Mouse (Mus musculus) mouse embryonic stem cell (cell line): ENCODE results near the gene Tmem269.

Experiments
- in situ Hi-C, 2 experiments: fragments of 300-500 bp; cut with MboI; formaldehyde crosslinking; loops; 1 replicate in 1 of 2; 3 replicates in 1 of 2; pipeline ENCODE4 v1.14.3; 2019 to 2020; ENCODE audit warnings: low sequenced_read_pairs in 2 of 2, low pct_unique_long_range_greater_than_20kb in 1 of 2, mixed read lengths in 1 of 2; ENCODE audit not compliant: unreplicated experiment in 1 of 2

The Tmem269 gene

DNA sequence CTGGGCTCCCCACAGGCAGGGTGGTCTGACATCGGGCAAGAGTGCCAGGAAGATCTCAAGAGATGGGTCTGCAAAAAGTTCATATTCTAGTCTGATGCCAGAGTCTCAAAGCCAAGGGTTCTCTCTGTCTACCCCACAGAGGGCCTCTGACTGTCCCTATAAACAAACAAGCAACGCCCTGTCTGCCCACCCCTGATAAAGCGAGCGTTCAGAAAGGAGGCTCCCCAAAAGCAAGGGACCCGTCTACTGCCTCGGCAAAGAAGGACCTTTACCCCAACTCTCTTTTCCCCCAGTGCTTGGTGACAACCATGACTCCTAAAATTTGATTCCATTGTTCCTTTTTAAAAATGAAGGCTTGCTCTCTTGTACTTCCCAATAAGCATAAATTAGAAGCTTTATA, 28.2 kb downstream of the Tmem269 start, which contains the start of gene Ermap:
Gene Ermap (minus strand): TSS at position 148 of the 400 bp plus-strand sequence.
- in situ Hi-C loops = no loop called here

DNA sequence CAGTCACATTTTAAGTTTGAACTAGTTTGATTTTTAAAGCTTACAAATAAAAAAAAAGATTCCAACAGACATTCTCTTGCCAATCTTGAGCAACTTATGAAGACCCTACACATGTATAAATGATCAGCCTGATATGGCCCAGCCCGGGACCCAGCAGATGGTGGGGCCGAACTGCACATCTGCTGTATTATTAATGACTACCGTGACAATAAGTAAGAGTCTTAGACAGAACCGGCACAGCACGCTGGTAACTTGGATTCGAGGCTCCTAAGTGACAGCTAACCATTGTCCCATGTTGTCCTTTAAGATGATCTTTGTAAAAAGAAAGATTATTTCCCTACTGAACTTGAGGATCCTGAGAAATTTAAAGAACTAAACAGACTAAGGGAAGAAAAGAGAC, 28.6 kb downstream of the Tmem269 start:
- in situ Hi-C loops = no loop called here

DNA sequence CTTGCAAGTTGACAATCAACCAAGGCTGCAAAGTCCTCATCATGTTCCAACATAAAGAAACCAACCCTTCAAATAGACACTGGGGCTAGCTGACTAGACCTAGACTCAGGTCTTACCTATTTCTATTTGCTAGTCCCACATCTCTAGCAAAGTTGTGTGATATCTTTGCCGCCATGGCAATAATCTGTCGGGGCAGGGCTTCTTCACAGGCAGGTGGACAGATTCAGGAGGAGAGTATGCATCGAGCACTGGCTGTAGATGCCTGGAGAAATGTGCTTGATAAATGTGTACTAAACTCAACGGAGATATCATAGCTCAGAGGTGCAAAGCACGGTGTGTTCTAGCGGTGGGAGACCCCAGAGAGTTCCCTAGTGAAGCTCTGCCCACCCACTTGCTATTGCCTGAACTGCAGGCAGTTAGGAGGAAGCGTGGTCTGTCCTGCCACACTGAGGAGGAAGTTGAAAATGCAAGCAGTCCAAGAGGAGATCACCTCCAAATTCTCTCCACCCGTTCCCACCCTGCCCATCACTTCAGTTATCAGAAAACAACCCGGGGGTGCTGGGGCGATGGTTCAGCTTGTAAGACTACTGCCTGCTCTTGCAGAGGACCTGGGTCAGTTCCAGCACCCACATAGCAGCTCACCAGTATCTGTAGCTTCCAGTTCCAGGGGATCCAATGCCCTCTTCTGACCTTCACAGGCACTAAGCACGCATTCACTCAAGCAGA, 29.8 kb downstream of the Tmem269 start:
- in situ Hi-C loops = no loop called here

DNA sequence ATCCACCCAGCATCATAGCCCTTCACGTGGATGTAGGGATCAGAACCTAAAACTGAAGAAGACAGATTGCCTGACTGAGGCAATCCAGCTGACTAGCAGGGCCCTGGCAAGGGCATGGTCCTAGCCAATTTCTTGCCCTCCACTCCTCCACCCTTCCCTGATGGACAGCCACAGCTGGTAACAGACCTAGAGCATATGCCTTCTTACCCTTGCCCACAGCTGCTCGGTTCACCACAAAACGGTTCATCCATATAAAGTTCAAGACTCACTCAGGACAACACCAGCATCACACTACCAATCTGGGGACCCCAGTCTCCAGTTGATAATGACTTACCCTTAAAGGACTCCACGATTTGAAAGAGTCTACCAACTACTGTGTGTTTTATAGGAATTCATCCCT, 32.2 kb downstream of the Tmem269 start:
- in situ Hi-C loops = no loop called here

DNA sequence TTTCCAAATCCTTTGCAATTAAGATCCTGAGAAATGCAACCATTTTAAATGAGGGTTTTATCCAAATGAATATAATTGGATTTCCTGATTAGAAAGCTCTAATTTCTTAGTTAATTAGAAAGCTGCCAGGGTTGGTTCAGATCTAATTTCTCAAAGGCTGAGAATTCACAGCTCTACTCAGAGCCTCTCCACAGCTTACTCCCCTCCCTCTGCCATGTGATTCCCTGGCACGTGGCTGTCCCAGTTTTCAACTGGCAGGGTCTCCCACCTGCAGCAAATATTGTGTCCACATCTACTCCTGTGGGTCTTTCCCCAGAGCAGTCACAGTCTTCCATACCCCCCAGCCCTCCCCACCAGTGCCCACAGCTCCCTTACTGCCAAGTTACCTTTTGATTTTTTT, 34.5 kb downstream of the Tmem269 start:
- in situ Hi-C loops = no loop called here

DNA sequence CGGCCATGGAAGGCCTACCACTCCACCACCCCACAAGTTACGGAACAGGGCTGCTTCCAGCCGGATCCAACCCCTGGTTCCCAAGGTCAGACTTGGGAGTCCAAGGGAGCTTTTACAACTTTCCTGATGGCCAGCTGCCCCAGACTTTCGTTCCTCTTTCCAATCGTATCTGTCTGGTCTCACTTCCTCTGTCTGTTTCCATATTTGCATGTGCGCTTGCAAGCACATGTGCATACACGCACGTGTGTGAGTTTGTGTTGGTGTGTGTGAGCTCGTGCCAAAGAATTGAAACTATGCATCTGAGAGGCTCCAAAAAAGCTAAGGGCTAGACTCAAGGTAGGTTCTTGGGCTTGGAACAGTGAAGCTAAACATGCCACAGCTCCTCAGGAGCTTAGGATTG, 36.6 kb downstream of the Tmem269 start:
- in situ Hi-C loops = no loop called here

DNA sequence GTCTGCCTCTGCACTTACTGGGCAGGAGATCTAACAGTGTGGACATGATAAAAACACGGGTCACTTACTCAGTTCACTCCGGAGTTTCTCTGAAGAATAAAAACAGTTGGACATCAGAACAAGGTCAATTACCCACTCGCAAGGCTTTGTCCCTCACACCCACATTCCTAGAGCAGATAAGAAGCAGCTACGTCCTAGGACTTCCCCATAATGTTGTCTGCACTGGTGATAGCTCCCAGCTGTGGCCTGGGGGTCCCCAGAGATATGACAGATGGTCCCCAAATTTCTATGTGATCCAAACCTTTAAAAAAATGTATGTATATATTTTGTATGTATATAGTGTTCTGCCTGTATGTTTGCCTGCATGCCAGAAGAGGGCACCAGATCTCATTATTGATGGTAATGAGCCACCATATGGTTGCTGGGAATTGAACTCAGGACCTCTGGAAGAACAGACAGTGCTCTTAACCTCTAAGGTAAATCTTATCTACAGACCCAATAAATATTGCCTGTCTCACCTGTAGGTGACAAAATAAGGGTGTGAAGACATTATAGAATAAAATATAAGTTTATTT, 37.8 kb downstream of the Tmem269 start:
- in situ Hi-C loops = no loop called here

DNA sequence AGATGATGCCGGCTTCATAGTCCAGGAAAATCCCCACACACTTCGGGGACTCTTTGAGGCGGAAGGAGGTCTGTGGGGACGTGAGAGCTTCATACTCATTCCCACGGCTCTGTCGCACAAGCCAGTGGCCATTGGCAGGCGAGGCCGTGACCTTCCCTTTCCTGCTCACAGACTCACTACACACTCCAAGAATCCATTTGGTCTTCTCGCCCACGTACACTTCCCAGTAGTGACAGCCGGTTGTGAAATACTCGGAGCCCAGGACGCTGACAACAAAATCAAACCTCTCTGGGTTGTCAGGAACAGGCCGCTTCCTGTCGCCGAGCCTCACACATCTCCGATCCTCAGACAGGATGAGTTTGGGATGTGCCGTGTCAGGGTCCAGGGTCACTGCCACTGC, 39.7 kb downstream of the Tmem269 start:
- in situ Hi-C loops = no loop called here

DNA sequence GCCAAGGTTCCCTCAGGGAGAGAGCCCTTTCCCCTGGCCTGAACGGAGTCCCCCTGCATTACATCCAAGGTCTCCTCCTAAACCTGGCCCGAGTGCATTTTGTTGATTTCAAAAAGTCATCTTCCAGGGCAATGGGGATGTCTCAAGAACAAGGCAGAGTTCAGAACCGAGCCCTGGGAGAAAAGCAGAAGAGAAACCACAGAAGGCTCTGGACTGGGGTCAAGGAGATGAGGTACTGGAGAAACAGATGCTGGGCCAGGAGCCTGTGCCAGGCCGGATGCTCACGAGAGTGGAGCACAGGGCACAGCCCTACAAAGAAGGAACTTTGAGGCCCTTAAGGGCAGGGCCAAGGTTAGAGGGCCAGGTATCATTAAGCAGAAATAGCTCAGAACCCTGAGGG, 40.3 kb downstream of the Tmem269 start:
- in situ Hi-C loops = no loop called here

DNA sequence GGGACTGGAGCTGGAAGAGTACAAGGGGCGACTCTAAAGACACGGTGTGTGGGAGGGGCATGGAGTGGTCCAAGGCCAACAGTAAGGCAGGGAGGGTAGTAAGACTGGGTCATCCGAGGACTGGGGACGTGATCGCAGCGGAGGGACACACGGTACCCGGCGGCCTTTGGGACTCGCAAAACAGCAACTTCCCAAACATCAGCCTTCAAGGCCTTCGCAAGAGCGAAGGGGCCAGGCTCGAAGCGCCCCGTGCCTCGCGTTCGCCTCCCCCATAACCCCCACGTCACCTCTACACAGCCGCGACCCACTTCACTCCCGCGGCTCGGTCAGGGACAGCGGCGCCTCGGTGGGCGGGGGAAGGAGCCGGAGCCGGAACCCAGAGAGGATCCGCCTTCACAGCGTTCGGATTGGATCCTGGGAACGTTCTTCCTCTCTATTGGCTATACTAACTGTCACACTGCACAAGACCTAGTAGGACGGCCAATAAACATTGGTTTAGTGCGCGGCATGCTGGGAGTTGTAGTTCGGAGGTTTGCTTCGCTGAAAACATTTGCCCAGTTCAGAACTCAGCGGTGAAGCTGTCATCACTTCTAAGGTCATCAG, 44.1 kb downstream of the Tmem269 start, which contains the start of gene Zfp691:
Gene Zfp691 (minus strand): TSS at position 345 of the 603 bp plus-strand sequence.
- in situ Hi-C loops = loop anchor here (25.0 kb wide), 3 partner anchors 437 to 562 kb away; partner anchors contain the start of genes Cfap57 (in 1 of the 2), Ebna1bp2 (in 1 of the 2) and Olfr1339 (in 1 of the 2)

DNA sequence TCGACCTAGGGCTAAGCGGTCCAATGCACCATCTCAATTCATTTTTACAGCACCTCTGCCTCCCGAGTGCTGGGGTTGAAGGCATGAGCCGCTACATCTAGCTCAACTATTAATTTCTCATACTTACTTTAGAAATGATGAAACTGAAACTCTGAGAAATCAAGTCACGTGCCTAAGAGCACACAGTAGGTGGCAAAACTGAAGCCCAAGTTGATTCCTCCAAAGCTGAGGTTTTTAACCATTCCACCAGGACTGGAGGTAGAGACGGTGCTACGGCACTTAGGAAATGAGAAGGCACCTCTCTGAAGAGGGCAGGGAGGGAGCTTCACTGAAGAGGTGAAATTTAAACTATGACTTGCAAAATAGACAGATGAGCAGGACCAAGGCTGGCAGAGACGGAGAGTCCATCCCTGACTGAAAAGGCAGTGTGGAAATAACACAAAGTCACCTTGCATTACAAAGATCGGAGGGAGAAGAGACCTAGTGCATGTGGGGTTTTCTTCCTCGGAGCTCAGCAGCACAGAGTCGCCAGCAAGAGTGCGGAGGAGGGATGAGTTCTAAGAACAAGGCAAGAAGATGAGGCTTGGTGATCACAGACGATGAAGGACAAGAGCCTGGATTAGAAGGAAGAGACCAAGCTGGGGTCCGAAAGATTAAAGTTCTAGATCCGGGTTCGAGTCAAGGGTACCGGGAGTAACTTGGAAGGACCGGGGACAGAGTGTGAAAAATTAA, 44.9 kb downstream of the Tmem269 start:
- in situ Hi-C loops = loop anchor here (25.0 kb wide), 3 partner anchors 436 to 561 kb away; partner anchors contain the start of genes Cfap57 (in 1 of the 2), Ebna1bp2 (in 1 of the 2) and Olfr1339 (in 1 of the 2)

DNA sequence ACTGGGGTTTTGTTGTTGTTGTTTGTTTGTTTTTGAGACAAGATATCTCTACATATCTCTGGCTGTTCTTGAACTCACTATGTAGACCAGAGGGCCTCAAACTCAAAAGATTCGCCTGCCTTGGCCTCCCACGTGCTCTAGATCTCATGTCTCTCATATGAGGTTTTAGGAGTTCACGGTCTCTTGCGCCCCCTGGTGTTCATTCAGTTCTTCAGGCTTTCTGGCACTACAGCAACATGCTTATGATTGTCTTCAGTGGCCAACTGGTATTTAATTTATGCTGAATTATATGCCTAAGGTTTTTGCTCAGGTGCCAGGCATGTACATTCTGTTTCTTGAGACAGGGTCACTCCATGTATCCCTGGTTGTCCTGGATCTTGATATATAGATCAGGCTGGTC, 50.4 kb downstream of the Tmem269 start:
- in situ Hi-C loops = loop anchor here (5.0 to 25.0 kb wide), 4 partner anchors 160 to 555 kb away; partner anchors contain the start of genes Cfap57 (in 1 of the 2), Ebna1bp2 (in 1 of the 2) and Olfr1339 (in 1 of the 2)

DNA sequence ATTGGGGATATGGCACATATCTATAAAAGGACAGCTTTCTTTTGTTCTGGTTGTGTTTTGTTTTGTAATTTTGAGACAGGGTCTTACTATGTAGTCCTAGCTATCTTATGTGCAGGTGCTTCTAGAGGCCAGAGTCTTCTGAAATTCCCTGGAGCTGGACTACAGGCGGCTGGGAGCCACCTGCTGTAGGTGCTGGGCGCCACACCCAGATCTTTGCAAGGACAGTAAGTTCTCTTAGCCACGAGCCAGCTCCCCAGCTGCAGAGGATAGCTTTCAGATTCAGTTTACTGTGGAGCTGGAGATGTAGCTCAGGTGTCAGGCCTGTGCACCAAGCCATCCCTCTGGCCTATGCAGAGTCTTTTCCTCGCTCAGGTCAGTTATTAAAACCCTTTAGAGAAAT, 50.9 kb downstream of the Tmem269 start:
- in situ Hi-C loops = loop anchor here (5.0 to 25.0 kb wide), 4 partner anchors 160 to 555 kb away; partner anchors contain the start of genes Cfap57 (in 1 of the 2), Ebna1bp2 (in 1 of the 2) and Olfr1339 (in 1 of the 2)

DNA sequence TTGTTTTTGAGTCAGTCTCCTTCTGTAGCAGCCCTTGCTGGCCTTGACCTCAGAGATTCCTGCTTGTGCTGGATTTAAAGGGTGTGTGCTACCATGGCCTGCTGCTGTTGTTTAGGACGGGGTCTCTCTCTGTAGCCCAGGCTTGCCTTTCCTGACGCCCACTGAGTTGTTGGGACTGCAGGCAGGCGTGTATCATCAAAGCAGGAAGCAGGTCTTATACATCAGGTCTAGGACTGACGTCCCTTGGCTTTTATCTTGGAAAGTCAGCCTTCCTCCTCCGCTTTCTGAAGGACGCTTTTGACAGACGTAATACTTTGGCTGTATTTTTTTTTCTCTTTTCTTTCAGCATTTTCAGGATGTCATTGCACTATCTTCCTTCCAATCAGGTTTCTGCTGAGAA, 52.1 kb downstream of the Tmem269 start:
- in situ Hi-C loops = loop anchor here (5.0 to 25.0 kb wide), 4 partner anchors 159 to 554 kb away; partner anchors contain the start of genes Cfap57 (in 1 of the 2), Ebna1bp2 (in 1 of the 2) and Olfr1339 (in 1 of the 2)

DNA sequence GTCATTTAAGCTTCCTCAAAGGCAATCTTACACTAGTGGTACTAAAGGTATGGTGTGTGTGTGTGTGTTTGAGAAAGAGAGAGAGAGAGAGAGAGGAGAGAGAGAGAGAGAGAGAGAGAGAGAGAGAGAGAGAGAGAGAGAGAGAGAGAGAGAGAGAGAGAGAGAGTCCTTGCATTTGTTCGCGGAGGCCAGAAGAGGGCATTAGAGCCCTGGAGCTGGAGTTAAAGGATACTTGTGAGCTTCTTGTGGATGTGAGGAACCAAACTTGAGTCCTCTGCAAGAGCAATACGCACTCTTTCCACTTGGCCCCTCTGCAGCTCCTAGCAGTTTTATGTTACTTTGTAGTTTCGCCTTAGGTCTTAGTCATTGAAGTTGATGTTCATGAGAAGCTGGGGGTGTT, 55.0 kb downstream of the Tmem269 start:
- in situ Hi-C loops = loop anchor here (25.0 kb wide), 3 partner anchors 426 to 551 kb away; partner anchors contain the start of genes Cfap57 (in 1 of the 2), Ebna1bp2 (in 1 of the 2) and Olfr1339 (in 1 of the 2)

DNA sequence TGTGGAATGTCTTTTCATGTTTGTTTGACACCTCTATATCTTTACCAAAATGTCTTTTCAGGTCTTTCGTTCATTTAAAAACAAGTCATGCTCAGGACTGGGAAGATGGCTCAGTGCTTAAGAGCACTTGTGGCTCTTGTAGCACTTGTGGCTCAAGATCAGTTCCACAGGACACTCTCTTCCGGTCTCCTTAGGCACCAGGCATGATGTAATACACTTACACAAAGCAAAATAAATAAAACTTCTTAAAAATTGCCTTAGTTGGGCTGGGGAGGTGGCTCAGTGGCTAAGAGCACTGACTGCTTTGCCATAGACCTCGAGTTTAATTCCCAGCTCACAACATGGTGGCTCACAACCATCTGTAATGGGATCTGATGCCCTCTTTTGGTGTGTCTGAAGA, 56.7 kb downstream of the Tmem269 start:
- in situ Hi-C loops = loop anchor here (25.0 kb wide), 3 partner anchors 424 to 549 kb away; partner anchors contain the start of genes Cfap57 (in 1 of the 2), Ebna1bp2 (in 1 of the 2) and Olfr1339 (in 1 of the 2)

DNA sequence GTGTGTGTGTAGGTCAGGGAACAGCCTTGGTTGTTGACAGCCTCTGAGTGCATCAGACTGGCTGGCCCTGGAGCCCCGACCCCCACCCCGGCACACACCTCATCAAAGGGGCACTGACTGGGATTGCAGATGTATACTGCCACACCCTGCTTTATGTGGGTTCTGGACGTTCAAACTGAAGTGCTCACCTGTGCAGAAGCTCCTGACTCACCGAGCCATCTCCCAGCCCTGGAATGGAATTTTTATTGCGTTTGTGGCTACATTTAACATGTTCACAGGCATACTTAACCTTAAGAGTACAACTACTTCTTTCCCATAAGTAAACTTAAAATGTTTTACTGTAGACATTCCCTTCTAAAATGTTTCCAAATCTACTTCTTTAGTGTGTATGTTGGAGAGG, 60.1 kb downstream of the Tmem269 start:
- in situ Hi-C loops = loop anchor here (25.0 kb wide), 3 partner anchors 421 to 546 kb away; partner anchors contain the start of genes Cfap57 (in 1 of the 2), Ebna1bp2 (in 1 of the 2) and Olfr1339 (in 1 of the 2)

DNA sequence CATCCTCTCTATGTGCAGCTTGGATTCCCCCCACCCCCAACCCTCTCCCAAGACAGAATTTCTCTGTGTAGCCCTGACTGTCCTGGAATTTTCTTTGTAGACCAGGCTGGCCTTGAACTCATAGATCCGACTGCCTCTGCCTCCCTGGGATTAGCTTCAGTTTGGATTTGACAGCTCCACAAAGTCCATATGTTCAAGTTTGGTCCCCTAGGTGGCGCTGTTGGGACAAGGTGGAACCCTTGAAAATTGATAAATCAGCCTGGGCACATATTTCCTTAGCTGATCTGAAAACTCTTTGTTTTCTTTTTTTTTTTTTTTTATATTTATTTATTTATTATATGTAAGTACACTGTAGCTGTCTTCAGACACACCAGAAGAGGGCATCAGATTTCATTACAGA, 60.8 kb downstream of the Tmem269 start:
- in situ Hi-C loops = loop anchor here (25.0 kb wide), 3 partner anchors 420 to 545 kb away; partner anchors contain the start of genes Cfap57 (in 1 of the 2), Ebna1bp2 (in 1 of the 2) and Olfr1339 (in 1 of the 2)
